ENCODE assay signal across 1 mouse cellular context in genomic region chr11:116434967-116435752, GRCm38 (mm10).
TF ChIP-seq lines count a peak whose summit lies in the region.

No protein-coding gene starts in this region.

TF ChIP-seq in CH12.LX, 34 proteins besides CTCF, POLR2A, EP300 and RAD21 (continued from another document):
- TF ChIP-seq CHD2 (IDR thresholded peaks at IDR 0.05; ENCODE audit: low read length), result no peak
- no peak for TF ChIP-seq TCF12 (IDR thresholded peaks at IDR 0.05; ENCODE audit: low read depth, low read length)
- no peak for TF ChIP-seq JUN (IDR thresholded peaks at IDR 0.05; ENCODE audit: insufficient read depth, low read depth, low read length)
- TF ChIP-seq ETS1 (conservative IDR thresholded peaks at IDR 0.05; ENCODE audit: low read depth, low read length), result no peak
- TF ChIP-seq KAT2A (IDR thresholded peaks at IDR 0.05; ENCODE audit: insufficient replicate concordance, low read length), result no peak
- no peak for TF ChIP-seq UBTF (IDR thresholded peaks at IDR 0.05; ENCODE audit: low read depth, low read length)
- TF ChIP-seq MAZ (IDR thresholded peaks at IDR 0.05; ENCODE audit: low read depth, low read length), result no peak
- no peak for TF ChIP-seq ZC3H11A (IDR thresholded peaks at IDR 0.05; ENCODE audit: low read depth, low read length)
- TF ChIP-seq JUND (conservative IDR thresholded peaks at IDR 0.05; ENCODE audit: low read depth, low read length), result no peak
- peak; percentile 91 for TF ChIP-seq CHD1 (IDR thresholded peaks at IDR 0.05; ENCODE audit: low read depth, low read length)
- TF ChIP-seq USF2 (conservative IDR thresholded peaks at IDR 0.05; ENCODE audit: low read depth, low read length), result no peak
- no peak for TF ChIP-seq ZKSCAN1 (IDR thresholded peaks at IDR 0.05; ENCODE audit: borderline replicate concordance, low read depth, low read length)
- peak; percentile 82 for TF ChIP-seq POLR2AphosphoS2 (IDR thresholded peaks at IDR 0.05; ENCODE audit: low read depth, low read length)
- TF ChIP-seq MEF2A (IDR thresholded peaks at IDR 0.05; ENCODE audit: borderline replicate concordance, low read depth, low read length), result 0 out of 2 replicates have a peak, but pooled peaks have one; percentile 17
- TF ChIP-seq MAFK (IDR thresholded peaks at IDR 0.05; ENCODE audit: insufficient replicate concordance, low read length), result no peak
- TF ChIP-seq MXI1 (IDR thresholded peaks at IDR 0.05; ENCODE audit: low read depth, low read length), result peak; percentile 40
- no peak for TF ChIP-seq USF1 (IDR thresholded peaks at IDR 0.05; ENCODE audit: low read depth, low read length)
- TF ChIP-seq ZNF384 (IDR thresholded peaks at IDR 0.05; ENCODE audit: low read depth, low read length), result peak; percentile 30
- no peak for TF ChIP-seq SMC3 (IDR thresholded peaks at IDR 0.05; ENCODE audit: low read depth, low read length)
- TF ChIP-seq PAX5 (IDR thresholded peaks at IDR 0.05; ENCODE audit: low read length), result no peak
- peak; percentile 19; the same call in 1 of the 2 replicates for TF ChIP-seq MYC (IDR thresholded peaks at IDR 0.05; ENCODE audit: low read depth, low read length)
- no peak for TF ChIP-seq MAX (IDR thresholded peaks at IDR 0.05; ENCODE audit: low read length)
- no peak for TF ChIP-seq GABPA (IDR thresholded peaks at IDR 0.05; ENCODE audit: insufficient replicate concordance, low read depth, low read length)
